Mouse (Mus musculus): ENCODE data around the gene Eif3a. TPM values are rescaled to one million over a fixed set of nuclear protein-coding genes. Genes with fewer than 3 reads are reported as not detected.
A peak's percentile ranks its signal among the peaks of the same experiment; 100 is the strongest.

Eif3a gene
- polyA plus RNA-seq (2012; rRNA removed), result 56.2 and 90.5 TPM in 2 replicates

- peak; percentile 99 for TF ChIP-seq POLR2A (IDR thresholded peaks at IDR 0.05; ENCODE audit: borderline replicate concordance, extremely low read depth, insufficient read depth, insufficient read length, poor library complexity, severe bottlenecking)
- no peak for TF ChIP-seq CTCF (IDR thresholded peaks at IDR 0.05; ENCODE audit: borderline replicate concordance, extremely low read depth, insufficient read depth, insufficient read length)
- peak; percentile 97 for DNase-seq (ENCODE audit: low read depth)
These were observed at the start of gene Eif3a for GRCm38 (mm10) chr19:60790551-60791161. Eif3a (minus strand) TSS chr19:60790658.

- DNase-seq (ENCODE audit: low read depth), result peak; percentile 82
- TF ChIP-seq POLR2A (IDR thresholded peaks at IDR 0.05; ENCODE audit: borderline replicate concordance, extremely low read depth, insufficient read depth, insufficient read length, poor library complexity, severe bottlenecking) (no peak), CTCF (IDR thresholded peaks at IDR 0.05; ENCODE audit: borderline replicate concordance, extremely low read depth, insufficient read depth, insufficient read length) (peak; percentile 84)
These were observed 47.3 kb upstream of the Eif3a start for GRCm38 (mm10) chr19:60837747-60838146.

- no peak for DNase-seq (ENCODE audit: low read depth)
- TF ChIP-seq CTCF (IDR thresholded peaks at IDR 0.05; ENCODE audit: borderline replicate concordance, extremely low read depth, insufficient read depth, insufficient read length) (no peak), POLR2A (IDR thresholded peaks at IDR 0.05; ENCODE audit: borderline replicate concordance, extremely low read depth, insufficient read depth, insufficient read length, poor library complexity, severe bottlenecking) (no peak)
These were observed 28.2 kb upstream of the Eif3a start for GRCm38 (mm10) chr19:60818677-60819076.

- no peak for DNase-seq (ENCODE audit: low read depth)
- TF ChIP-seq CTCF (IDR thresholded peaks at IDR 0.05; ENCODE audit: borderline replicate concordance, extremely low read depth, insufficient read depth, insufficient read length) (no peak), POLR2A (IDR thresholded peaks at IDR 0.05; ENCODE audit: borderline replicate concordance, extremely low read depth, insufficient read depth, insufficient read length, poor library complexity, severe bottlenecking) (no peak)
These were observed 22.7 kb upstream of the Eif3a start for GRCm38 (mm10) chr19:60813133-60813532.

- TF ChIP-seq POLR2A (IDR thresholded peaks at IDR 0.05; ENCODE audit: borderline replicate concordance, extremely low read depth, insufficient read depth, insufficient read length, poor library complexity, severe bottlenecking) (no peak), CTCF (IDR thresholded peaks at IDR 0.05; ENCODE audit: borderline replicate concordance, extremely low read depth, insufficient read depth, insufficient read length) (no peak)
These were observed 21.6 kb upstream of the Eif3a start for GRCm38 (mm10) chr19:60812036-60812389.

GRCm38 (mm10) chr19:60811098-60812035 is 20.9 kb upstream of the Eif3a start, which contains the start of gene Fam45a:
Fam45a (plus strand) TSS chr19:60811585.
- peak; percentile 69; the same call in 1 of the 2 replicates for TF ChIP-seq POLR2A (IDR thresholded peaks at IDR 0.05; ENCODE audit: borderline replicate concordance, extremely low read depth, insufficient read depth, insufficient read length, poor library complexity, severe bottlenecking)
- TF ChIP-seq CTCF (IDR thresholded peaks at IDR 0.05; ENCODE audit: borderline replicate concordance, extremely low read depth, insufficient read depth, insufficient read length), result peak; percentile 76
- peak; percentile 97 for DNase-seq (ENCODE audit: low read depth)

More at GRCm38 (mm10) chr19:60812036-60812389, 21.6 kb upstream of the Eif3a start:
- no peak for DNase-seq (ENCODE audit: low read depth)

- DNase-seq (ENCODE audit: low read depth), result no peak
- no peak for TF ChIP-seq POLR2A (IDR thresholded peaks at IDR 0.05; ENCODE audit: borderline replicate concordance, extremely low read depth, insufficient read depth, insufficient read length, poor library complexity, severe bottlenecking)
- TF ChIP-seq CTCF (IDR thresholded peaks at IDR 0.05; ENCODE audit: borderline replicate concordance, extremely low read depth, insufficient read depth, insufficient read length), result no peak
These were observed 19.5 kb upstream of the Eif3a start for GRCm38 (mm10) chr19:60809927-60810326.

- TF ChIP-seq CTCF (IDR thresholded peaks at IDR 0.05; ENCODE audit: borderline replicate concordance, extremely low read depth, insufficient read depth, insufficient read length), result no peak
- no peak for TF ChIP-seq POLR2A (IDR thresholded peaks at IDR 0.05; ENCODE audit: borderline replicate concordance, extremely low read depth, insufficient read depth, insufficient read length, poor library complexity, severe bottlenecking)
- DNase-seq (ENCODE audit: low read depth), result no peak
These were observed 14.4 kb upstream of the Eif3a start for GRCm38 (mm10) chr19:60804903-60805302.

GRCm38 (mm10) chr19:60799867-60800569 is 9.6 kb upstream of the Eif3a start:
- TF ChIP-seq POLR2A (IDR thresholded peaks at IDR 0.05; ENCODE audit: borderline replicate concordance, extremely low read depth, insufficient read depth, insufficient read length, poor library complexity, severe bottlenecking) (no peak), CTCF (IDR thresholded peaks at IDR 0.05; ENCODE audit: borderline replicate concordance, extremely low read depth, insufficient read depth, insufficient read length) (no peak)
- DNase-seq (ENCODE audit: low read depth), result no peak

- no peak for DNase-seq (ENCODE audit: low read depth)
- TF ChIP-seq POLR2A (IDR thresholded peaks at IDR 0.05; ENCODE audit: borderline replicate concordance, extremely low read depth, insufficient read depth, insufficient read length, poor library complexity, severe bottlenecking) (no peak), CTCF (IDR thresholded peaks at IDR 0.05; ENCODE audit: borderline replicate concordance, extremely low read depth, insufficient read depth, insufficient read length) (no peak)
These were observed 7.0 kb upstream of the Eif3a start for GRCm38 (mm10) chr19:60797415-60797814.

- no peak for TF ChIP-seq POLR2A (IDR thresholded peaks at IDR 0.05; ENCODE audit: borderline replicate concordance, extremely low read depth, insufficient read depth, insufficient read length, poor library complexity, severe bottlenecking)
- TF ChIP-seq CTCF (IDR thresholded peaks at IDR 0.05; ENCODE audit: borderline replicate concordance, extremely low read depth, insufficient read depth, insufficient read length), result no peak
- no peak for DNase-seq (ENCODE audit: low read depth)
These were observed 4.8 kb upstream of the Eif3a start for GRCm38 (mm10) chr19:60795244-60795643.
